Mouse (Mus musculus): ENCODE measurements around the gene Vmn2r89.
"Not testable (repeated sequence)": the region's sequence is repeated elsewhere in the genome, so short reads cannot be mapped to it uniquely, and the experiment has no call there.

Gene Vmn2r89

DNA sequence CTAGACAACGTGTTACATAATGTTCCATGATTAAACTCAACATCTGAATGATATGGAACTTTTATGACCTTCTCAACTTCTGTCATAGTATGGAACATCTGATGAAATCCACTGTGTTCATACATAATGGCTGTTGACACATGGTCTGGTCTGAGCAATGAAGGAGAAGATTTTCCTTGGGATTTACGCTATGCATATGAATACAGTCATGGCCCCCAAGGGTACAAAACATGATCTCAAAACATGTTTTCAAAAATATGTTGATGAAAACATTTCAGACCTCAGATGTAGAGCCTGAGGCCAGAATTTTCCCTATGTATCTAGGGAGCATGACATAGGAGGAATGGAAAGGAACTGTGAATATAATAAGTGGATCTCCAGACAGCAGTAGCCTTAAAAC lies at the start of gene Vmn2r89:
Gene Vmn2r89, plus strand, starts transcription at position 301 of the 400 bp plus-strand sequence.
- DNase-seq (ENCODE audit: inconsistent age in 2 of 2, low spot score in 1 of 2), result not testable (repeated sequence)

DNA sequence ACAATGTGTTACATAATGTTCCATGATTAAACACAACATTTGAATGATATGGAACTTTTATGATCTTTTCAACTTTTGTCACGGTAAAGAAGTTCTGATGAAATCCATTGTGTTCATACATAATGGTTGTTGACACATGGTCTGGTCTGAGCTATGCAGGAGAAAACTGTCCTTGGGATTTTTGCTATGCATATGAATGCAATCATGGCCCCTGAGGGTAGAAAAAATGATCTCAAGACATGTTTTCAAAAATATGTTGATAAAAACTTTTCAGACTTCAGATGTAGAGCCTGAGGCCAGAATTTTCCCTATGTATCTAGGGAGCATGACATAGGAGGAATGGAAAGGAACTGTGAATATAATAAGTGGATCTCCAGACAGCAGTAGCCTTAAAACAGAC lies 41.1 kb upstream of the Vmn2r89 start, which contains the start of gene Vmn2r88:
Gene Vmn2r88, plus strand, starts transcription at position 301 of the 400 bp plus-strand sequence.
- DNase-seq (ENCODE audit: inconsistent age in 2 of 2, low spot score in 1 of 2), result no peak

- DNase-seq (ENCODE audit: inconsistent age in 2 of 2, low spot score in 1 of 2), result no peak
Observed at GRCm38 (mm10) chr14:51423885-51424284, 27.8 kb upstream of the Vmn2r89 start.

DNA sequence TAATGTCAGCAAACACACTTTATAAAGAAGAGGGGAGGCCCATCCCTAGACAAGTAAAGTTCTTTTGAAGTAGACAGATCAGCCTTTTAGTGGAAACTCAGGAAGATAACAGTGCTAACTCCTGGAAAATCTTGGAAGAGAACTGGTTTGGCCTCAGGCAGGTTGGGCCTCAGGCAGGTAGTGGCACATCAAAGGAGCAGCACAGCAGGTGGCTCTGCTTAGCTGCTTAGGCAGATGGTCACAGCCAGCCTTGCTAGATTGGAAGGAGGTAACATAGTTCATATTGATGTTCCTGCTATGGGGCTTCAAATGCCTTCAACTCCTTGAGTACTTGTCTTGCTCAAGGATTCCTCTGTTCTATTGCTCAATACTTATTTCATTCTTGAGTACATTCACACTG lies 21.5 kb upstream of the Vmn2r89 start:
- not testable (repeated sequence) for DNase-seq (ENCODE audit: inconsistent age in 2 of 2, low spot score in 1 of 2)

- DNase-seq (ENCODE audit: inconsistent age in 2 of 2, low spot score in 1 of 2), result no peak
Observed at GRCm38 (mm10) chr14:51434546-51434945, 17.1 kb upstream of the Vmn2r89 start.

GRCm38 (mm10) chr14:51435020-51435419 lies 16.6 kb upstream of the Vmn2r89 start:
- DNase-seq (ENCODE audit: inconsistent age in 2 of 2, low spot score in 1 of 2), result no peak

DNA sequence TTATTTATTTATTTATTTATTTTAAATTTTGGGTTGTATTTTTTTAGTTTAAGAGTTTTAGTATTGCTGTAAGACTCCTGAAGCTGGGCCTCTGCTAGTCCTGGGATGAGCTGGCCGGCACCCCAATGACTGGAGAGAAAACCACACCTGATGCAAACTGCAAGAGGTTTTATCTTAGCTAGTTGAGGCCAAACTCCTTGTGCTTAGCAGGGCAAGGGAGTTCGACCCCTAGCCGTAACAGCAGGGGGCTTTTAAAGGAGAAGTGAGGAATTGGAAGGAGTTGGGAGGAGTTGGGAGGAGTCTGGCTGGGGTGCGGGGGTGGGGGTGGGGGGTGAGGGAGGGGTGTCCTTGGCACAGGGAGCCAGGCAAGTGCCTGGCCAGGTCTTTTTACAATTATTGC lies 12.7 kb upstream of the Vmn2r89 start:
- no peak for DNase-seq (ENCODE audit: inconsistent age in 2 of 2, low spot score in 1 of 2)

- peak; percentile 37 to 77 for DNase-seq (ENCODE audit: inconsistent age in 2 of 2, low spot score in 1 of 2)
Observed at GRCm38 (mm10) chr14:51480278-51480677, 28.6 kb downstream of the Vmn2r89 start.

- DNase-seq (ENCODE audit: inconsistent age in 2 of 2, low spot score in 1 of 2), result peak; percentile 67 to 90
Observed at GRCm38 (mm10) chr14:51481332-51482015, 29.8 kb downstream of the Vmn2r89 start.

- DNase-seq (ENCODE audit: inconsistent age in 2 of 2, low spot score in 1 of 2), result peak; percentile 33 to 75
Observed at GRCm38 (mm10) chr14:51482051-51482715, 30.5 kb downstream of the Vmn2r89 start.

GRCm38 (mm10) chr14:51482971-51483381 lies 31.3 kb downstream of the Vmn2r89 start:
- DNase-seq (ENCODE audit: inconsistent age in 2 of 2, low spot score in 1 of 2), result peak; percentile 79 to 87

GRCm38 (mm10) chr14:51483671-51484070 lies 32.0 kb downstream of the Vmn2r89 start:
- DNase-seq (ENCODE audit: inconsistent age in 2 of 2, low spot score in 1 of 2), result peak in 1 of 2 experiments; percentile 32

GRCm38 (mm10) chr14:51486111-51486510 lies 34.5 kb downstream of the Vmn2r89 start:
- no peak for DNase-seq (ENCODE audit: inconsistent age in 2 of 2, low spot score in 1 of 2)

GRCm38 (mm10) chr14:51495781-51496180 lies 44.1 kb downstream of the Vmn2r89 start:
- peak in 1 of 2 experiments; percentile 31 for DNase-seq (ENCODE audit: inconsistent age in 2 of 2, low spot score in 1 of 2)

DNA sequence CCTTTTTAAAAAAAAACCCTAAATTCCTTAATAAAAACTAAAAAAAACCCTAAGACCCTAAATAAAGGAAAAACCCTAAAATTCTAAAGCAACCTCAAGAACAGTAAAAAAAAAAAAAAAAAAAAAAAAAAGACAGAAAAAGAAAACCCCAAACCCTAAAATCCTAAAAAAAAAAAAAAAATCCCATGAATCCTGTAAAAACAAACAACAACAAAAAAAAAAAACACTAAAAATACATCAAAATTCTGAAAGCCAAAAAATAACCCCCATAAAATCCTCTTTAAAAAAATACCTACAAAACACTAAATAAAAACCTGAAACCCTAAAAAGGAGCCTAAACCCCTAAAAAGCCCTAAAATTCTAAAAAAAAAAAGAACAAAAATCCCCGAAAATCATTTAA lies 45.3 kb downstream of the Vmn2r89 start:
- no peak for DNase-seq (ENCODE audit: inconsistent age in 2 of 2, low spot score in 1 of 2)

GRCm38 (mm10) chr14:51497958-51498357 lies 46.3 kb downstream of the Vmn2r89 start:
- no peak for DNase-seq (ENCODE audit: inconsistent age in 2 of 2, low spot score in 1 of 2)

GRCm38 (mm10) chr14:51499707-51500275 lies 48.1 kb downstream of the Vmn2r89 start:
- DNase-seq (ENCODE audit: inconsistent age in 2 of 2, low spot score in 1 of 2), result no peak

DNA sequence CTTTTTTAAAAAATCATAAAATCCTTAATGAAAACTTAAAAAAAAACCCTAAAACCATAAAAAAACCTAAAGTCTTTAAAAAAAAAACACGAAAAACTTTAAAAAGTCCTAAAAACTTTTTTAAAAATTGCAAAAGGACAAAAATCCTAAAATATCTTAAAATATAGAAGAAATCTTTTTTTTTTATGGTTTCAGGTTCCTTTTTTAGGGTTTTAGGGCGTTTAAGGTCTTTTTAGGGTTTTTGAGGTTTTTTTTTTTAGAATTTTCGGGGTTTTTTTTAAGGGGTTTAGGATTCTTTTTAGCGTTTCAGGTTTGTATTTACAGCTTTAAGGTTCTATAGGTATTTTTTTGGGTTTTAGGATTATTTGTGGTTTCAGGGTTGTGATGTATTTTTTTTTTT lies 48.8 kb downstream of the Vmn2r89 start:
- no peak for DNase-seq (ENCODE audit: inconsistent age in 2 of 2, low spot score in 1 of 2)

DNA sequence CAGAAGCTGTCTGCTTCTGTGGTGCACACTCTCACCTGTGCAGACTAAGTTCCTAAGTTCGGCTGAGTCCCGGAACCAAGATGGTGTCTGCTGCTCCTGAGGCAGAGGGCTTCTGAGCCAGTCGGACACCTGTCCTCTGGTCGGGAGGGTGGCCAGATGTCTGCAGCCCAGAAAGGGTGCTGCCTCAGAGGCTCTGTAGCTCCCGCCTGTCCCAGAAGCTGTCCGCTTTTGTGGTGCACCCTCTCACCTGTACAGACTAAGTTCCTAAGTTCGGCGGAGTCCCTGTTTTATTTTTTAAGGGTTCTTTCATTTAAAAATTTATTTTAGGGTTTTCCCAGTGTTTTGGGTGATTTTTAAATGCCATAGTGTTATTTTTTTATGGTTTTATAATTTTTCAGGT lies 55.8 kb downstream of the Vmn2r89 start:
- no peak for DNase-seq (ENCODE audit: inconsistent age in 2 of 2, low spot score in 1 of 2)

Data from adrenal gland, adult (tissue).